Mouse (Mus musculus) urinary bladder, adult 18-20 months (tissue): ENCODE results near the gene Invs.

ENCODE experiments used
- DNase-seq, 2 experiments: peaks; one replicate each; pipeline ENCODE4 v3.0.0; 2022; ENCODE audit warnings: low spot score in 2 of 2, mixed read lengths in 2 of 2

The Invs gene

DNA sequence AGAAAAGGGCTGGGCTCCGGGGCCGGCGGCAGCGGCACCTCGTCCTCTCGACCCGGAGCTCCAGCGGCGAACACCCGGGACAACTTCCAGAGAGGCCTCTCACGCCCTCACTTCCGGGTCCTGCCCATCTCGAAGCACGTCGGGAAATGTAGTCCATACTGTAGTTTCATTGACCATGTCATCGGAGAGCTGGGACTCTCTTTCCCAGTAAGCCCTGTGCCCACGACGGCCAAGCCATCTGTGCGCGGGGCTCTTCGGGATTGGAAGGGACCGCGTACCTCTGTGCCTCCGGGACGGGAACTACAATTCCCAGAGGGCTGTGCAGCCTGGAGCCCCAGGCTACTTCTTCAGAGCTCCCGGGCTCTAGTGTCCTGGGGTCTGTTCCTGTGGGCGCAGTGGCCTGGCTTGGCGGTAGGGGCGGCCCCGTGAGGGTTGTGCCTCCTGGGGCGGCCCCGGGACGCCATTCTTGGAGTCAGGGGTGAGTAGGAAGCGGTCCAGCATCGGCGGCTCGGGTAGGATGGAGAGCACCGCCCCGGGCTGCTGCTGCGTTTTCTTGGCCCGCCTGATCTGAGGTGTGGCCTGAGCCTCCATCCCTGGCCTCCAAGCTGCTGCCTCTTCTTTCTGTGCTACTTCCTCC lies at the start of gene Invs, which contains the start of gene Erp44:
Invs (plus strand) TSS at position 263 of the 637 bp plus-strand sequence.
Erp44 (minus strand) TSS at position 61 of the 637 bp plus-strand sequence.
- peak; percentile 89 to 94 for DNase-seq

DNA sequence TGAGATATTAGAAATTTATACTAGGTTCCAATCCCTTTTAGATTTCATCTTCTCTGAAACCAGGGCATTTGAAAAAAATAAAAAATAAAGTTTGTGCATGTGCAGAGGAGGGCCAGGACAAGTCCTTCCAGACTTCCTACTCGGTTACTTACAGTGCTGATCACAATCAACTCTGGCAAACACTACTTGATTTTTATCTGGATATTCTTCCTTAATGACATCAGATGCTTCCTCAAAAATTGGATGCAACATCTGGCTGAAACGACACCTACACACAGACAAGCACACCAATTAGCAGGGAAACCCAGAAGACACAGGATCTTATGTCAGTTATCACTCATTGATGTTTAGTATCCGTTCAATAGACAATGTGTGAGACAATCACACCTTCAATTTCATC lies 42.8 kb upstream of the Invs start:
- no peak for DNase-seq

DNA sequence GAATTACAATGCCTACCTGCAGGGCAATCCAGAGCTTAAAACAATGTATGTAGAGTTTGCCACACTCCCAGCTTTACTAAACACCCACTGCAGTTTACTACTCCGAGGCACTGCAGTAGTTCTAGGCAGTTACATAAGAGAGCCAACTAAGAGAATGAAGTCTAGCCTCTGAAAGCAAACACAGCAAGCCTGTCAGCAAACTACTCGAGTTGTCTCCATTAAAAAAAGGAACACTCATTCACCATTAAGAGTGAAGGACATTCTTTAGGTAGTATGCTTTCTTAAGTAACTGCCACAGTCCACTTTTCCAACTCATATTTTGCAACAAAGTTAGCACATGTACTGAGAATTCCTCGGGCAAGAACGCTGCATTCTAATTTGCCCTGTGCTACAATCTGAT lies 40.5 kb upstream of the Invs start:
- no peak for DNase-seq

DNA sequence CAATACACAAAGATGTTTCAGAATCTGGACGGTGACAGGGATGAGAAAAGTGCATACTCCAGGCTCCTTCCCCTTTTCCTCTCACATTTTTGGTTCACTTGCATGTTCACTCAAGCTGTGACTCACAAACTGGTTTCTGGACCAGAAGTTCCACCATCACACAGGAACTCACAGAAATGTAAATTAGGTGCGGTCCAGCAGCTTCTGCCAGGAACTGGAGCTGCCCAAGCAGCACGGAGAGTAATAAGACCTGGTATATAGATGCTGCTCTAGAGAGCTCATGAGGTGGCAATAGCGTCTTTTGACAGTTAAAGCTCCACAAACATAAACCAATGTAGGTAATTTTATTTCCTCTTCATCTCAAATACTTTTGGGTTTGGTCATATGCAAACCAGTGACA lies 37.1 kb upstream of the Invs start:
- no peak for DNase-seq

DNA sequence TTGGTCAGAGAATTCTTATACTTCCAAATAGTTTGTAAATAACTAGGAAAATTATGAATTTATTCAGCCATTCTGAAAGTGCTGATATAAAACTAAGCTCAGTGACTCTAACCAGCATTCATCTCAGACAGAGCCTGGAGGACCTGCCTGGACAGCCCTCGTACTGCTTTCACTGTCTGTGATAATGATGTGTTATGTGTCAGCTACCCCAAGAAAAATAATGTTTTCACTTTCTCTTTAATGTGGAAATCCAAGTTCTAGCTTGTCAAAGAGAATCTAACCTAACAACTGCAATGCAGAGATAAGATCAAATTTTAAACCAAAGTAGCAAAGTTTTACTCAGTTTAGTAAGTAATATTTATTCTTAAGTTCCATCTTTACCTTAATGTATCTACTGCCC lies 35.8 kb upstream of the Invs start:
- no peak for DNase-seq

DNA sequence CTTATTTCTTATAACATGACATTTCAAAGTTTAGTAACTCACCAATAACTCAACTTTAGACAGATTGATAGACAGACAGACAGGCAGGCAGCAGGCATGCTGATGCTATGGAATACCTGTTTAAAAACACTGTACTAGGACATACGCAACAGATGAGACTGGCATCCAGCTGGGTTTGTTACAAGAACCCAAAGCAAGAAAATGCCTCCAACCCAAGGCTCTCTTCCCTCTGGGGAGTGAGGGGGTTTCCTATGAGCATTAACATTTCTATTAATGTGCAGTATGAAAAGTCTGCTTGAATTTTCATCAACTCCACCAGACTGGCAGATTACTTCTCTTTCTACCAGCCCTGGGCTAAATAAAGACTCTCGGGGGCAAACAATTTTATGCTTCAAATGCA lies 35.3 kb upstream of the Invs start:
- DNase-seq = no peak

- DNase-seq = no peak
These were observed 26.3 kb upstream of the Invs start for GRCm38 (mm10) chr4:48253266-48253665.

GRCm38 (mm10) chr4:48258045-48258444 lies 21.5 kb upstream of the Invs start:
- no peak for DNase-seq

GRCm38 (mm10) chr4:48267683-48268082 lies 11.9 kb upstream of the Invs start:
- no peak for DNase-seq

- no peak for DNase-seq
These were observed 11.4 kb upstream of the Invs start for GRCm38 (mm10) chr4:48268127-48268526.

DNA sequence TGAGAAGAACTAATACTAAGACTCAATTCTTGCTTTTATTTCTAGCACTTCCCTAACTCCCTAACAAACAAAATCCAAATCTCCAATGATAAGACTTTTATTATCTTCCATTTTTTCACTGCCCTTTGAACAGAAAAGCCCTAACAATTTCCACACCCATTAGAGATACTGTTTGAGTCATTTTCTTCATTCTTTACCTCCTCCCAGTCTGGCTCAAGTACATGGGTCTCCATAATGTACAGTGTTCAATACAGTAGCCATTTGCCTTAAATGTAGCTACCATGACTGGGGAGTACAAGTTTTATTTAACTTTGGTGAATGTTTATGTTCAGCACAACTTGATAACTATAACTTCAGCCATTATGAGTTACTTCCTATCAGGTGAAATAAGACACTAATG lies 9.0 kb upstream of the Invs start:
- no peak for DNase-seq

GRCm38 (mm10) chr4:48271838-48272237 lies 7.7 kb upstream of the Invs start:
- no peak for DNase-seq

DNA sequence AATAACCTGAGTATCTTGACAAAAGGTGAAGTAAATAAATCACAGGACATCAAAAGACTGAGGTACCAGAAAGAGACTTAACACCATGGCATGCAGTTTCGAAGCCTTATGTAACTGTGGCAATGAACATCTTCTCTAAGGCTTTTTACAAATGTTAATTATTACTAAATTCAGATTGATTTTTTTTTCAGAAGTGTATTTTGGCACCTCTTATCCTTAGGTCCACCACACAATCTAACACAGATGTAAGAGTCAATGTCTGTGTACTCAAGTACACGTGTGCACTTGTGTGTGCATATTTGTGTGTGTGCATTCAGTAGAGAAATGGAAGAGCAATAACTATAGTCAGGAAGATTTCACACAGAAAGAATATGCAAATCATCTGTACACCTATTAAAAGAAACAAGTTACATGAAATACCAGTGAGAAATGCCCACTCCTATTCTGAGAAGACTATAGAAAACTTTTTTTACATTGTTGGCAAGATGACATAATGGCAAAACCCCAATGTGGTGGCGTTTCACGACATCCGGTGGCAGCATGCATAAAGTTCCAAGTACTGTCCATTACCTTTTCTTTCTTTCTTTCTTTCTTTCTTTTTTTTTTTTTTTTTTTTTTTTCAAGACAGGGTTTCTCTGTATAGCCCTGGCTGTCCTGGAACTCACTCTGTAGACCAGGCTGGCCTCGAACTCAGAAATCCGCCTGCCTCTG lies 6.3 kb upstream of the Invs start:
- no peak for DNase-seq

- DNase-seq = no peak
These were observed 3.8 kb upstream of the Invs start for GRCm38 (mm10) chr4:48275736-48276135.

GRCm38 (mm10) chr4:48277011-48277410 lies 2.5 kb upstream of the Invs start:
- no peak for DNase-seq

GRCm38 (mm10) chr4:48278757-48279497 lies 633 bp upstream of the Invs start:
- peak; percentile 6 to 26 for DNase-seq

DNA sequence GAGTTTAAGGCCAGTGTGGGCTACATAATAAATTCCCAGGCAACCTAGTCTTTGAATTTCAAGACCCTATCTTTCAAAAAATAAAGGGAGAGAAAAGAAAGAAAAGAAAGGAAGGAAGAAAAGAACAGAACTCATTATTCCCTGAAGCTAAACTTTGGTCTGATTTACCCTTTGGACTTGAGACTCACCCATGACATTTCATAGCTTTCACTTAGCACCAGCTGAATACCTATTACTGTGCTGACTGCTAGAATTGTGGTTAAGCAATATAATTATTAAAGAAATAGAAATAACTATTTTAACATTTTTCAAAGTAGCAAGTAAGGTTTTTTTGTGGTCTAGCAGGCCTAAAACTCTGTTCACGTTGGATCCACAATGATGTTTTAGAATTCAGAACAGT lies 1.6 kb downstream of the Invs start:
- DNase-seq = no peak

DNA sequence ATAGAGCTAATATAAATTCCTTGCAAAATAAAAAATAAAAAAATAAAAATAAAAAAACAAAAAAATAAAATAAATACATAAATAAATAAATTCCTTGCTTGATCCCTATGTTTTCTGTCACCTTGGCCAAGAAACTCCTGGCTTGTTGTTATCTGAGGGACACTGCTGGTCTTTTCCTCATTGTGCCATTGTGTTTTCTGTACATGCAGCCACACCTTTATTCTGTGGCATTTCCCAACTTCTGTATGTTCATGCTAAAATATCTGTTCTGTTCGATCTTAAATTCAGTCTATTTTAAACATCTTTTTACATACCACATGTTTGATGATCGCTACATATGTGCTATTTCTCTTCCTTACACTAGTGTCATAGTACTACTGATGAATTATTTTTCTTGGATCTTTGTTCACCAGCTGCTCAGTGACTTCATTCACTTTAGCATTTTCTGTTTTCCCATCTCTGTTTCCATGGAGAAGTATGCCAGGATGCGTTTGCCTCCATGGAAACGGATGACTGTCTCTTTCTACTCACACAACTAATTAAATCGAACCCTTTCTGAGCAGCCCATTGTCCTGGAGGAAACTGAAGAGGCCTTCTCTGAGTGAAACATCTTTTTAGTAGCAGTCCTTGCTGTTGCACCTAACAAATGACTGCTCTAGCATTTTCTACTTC lies 7.7 kb downstream of the Invs start:
- DNase-seq = no peak

DNA sequence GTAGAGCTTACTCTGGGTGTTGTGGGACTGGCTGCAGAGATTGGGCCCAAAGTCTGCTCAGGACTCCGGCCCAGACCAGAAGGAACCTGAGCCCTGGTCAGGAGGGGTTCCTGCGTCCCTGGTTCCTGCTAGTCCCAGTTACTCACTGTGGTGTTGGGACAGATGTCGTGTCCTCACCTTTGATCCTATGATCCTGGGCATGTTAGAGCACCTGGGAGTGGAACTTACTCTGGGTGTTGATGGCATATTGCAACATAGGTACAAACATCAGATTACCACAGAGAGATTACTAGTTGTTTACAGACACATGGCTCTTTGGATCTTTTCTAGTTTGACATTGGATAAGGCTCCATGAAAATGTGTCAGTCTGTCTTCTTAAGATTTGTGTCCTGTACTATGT lies 35.3 kb downstream of the Invs start:
- no peak for DNase-seq

DNA sequence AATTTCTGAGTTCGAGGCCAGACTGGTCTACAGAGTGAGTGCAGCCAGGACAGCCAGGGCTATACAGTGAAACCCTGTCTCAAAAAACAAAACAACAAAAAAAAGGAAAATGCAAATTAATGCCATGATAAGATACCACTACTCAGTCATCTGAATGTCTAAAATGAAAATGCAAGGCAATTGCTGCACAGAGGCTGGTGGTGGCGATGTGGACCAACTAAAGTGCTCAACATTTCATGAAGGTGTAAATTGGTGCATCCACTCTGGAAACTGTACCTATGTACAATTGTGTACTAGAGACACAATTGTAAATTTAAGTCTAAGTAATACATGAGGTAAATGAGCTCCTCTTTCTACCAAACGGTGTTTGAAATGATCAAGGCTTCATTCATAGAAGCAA lies 36.5 kb downstream of the Invs start:
- DNase-seq = no peak

DNA sequence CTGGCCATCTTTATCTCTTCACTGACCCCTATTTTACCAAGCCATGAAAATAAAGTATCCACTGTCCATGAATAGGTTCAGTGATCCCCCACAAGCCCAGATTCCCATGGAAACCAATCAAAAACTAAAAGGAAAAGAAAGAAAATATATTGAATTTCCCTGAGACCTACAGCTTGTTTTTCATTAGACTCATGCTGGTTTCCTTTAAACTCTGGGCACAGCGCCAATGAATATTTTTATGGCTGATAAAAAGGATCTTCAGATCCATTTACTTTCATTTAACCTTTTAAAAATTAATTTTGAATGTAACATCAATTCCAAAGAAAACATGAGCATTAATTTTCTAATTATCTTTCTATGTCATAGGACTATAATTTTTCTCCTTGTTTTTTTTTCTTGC lies 41.7 kb downstream of the Invs start:
- no peak for DNase-seq

- no peak for DNase-seq
These were observed 42.5 kb downstream of the Invs start for GRCm38 (mm10) chr4:48322095-48322494.
